Mouse (Mus musculus): ENCODE measurements at regions not wholly inside any gene's neighbourhood (a gene's known extent, or its start where the extent isn't known, plus 50 kb on each side); places are given as distances from the start of the nearest gene placed in this dataset.

DNA sequence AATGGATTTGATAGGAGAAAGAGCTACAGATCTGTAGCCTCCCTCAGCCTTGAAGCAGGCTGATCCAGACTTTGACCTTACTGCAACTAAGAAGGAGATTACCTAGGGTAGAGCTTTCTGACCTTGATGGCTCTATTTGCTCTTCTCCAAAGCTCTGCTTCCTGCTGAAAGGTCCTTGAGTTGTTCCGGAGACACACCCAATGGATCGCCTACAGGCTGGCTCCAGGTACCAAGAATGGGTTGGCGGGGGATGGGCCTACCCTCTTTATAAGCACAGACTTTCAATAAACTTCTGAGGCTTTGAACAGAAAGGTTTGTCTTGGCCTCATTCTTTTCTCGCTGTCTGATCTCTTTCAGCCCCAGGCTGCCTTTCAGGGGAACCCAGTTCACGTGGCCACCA lies 901.0 kb downstream of the Cdh8 start:
- H3K9ac ChIP-seq (ENCODE audit: low read depth, low read length) = no peak overlapping the region
- DNase-seq (ENCODE audit: low spot score) (no peak), ATAC-seq (ENCODE audit: low read depth) (no peak)
- H3K4me2 ChIP-seq (ENCODE audit: low read depth, low read length) = no peak overlapping the region
- H3K4me1 ChIP-seq (ENCODE audit: control insufficient read depth, insufficient read depth, low read length) = no peaks in the 10 kb centered on the region
- H3K4me3 ChIP-seq (ENCODE audit: low read depth, low read length) = no peak overlapping the region
- 76% methylated on average over 5 of the region's 5 CpGs for WGBS
- no peaks in the 10 kb centered on the region for H3K9me3 ChIP-seq (ENCODE audit: control insufficient read depth, low read length)
- no peak overlapping the region for H3K27ac ChIP-seq (replicated peaks; ENCODE audit: low read depth, low read length)
- H3K36me3 ChIP-seq (ENCODE audit: control insufficient read depth, insufficient read depth, low read length) = no peaks in the 10 kb centered on the region
- H3K27me3 ChIP-seq (replicated peaks; ENCODE audit: control insufficient read depth, insufficient read depth, low read length) = no peaks in the 10 kb centered on the region

GRCm38 (mm10) chr8:98496793-98497192 lies 919.5 kb downstream of the Cdh8 start:
- Histone ChIP-seq H3K4me1 (ENCODE audit: control insufficient read depth, insufficient read depth, low read length) (no peaks in the 10 kb centered on the region), H3K4me2 (ENCODE audit: low read depth, low read length) (no peak overlapping the region), H3K9ac (ENCODE audit: low read depth, low read length) (no peak overlapping the region), H3K36me3 (ENCODE audit: control insufficient read depth, insufficient read depth, low read length) (no peaks in the 10 kb centered on the region), H3K27me3 (replicated peaks; ENCODE audit: control insufficient read depth, insufficient read depth, low read length) (no peaks in the 10 kb centered on the region), H3K27ac (replicated peaks; ENCODE audit: low read depth, low read length) (no peak overlapping the region), H3K9me3 (ENCODE audit: control insufficient read depth, low read length) (no peaks in the 10 kb centered on the region), H3K4me3 (ENCODE audit: low read depth, low read length) (no peak overlapping the region)
- WGBS = 90% methylated on average over 3 of the region's 3 CpGs
- no peak for DNase-seq (ENCODE audit: low spot score)
- no peak for ATAC-seq (ENCODE audit: low read depth)

GRCm38 (mm10) chr8:98463375-98464030 lies 952.8 kb downstream of the Cdh8 start:
- Histone ChIP-seq H3K4me3 (ENCODE audit: low read depth, low read length) (no peak overlapping the region), H3K9ac (ENCODE audit: low read depth, low read length) (no peak overlapping the region), H3K27me3 (replicated peaks; ENCODE audit: control insufficient read depth, insufficient read depth, low read length) (no peaks in the 10 kb centered on the region), H3K27ac (replicated peaks; ENCODE audit: low read depth, low read length) (no peak overlapping the region), H3K36me3 (ENCODE audit: control insufficient read depth, insufficient read depth, low read length) (no peaks in the 10 kb centered on the region), H3K9me3 (ENCODE audit: control insufficient read depth, low read length) (no peaks in the 10 kb centered on the region), H3K4me2 (ENCODE audit: low read depth, low read length) (no peak overlapping the region), H3K4me1 (ENCODE audit: control insufficient read depth, insufficient read depth, low read length) (no peaks in the 10 kb centered on the region)
- WGBS = 39% methylated on average over 3 of the region's 3 CpGs
- DNase-seq (ENCODE audit: low spot score) (peak; percentile 46), ATAC-seq (ENCODE audit: low read depth) (peak; percentile 92)

DNA sequence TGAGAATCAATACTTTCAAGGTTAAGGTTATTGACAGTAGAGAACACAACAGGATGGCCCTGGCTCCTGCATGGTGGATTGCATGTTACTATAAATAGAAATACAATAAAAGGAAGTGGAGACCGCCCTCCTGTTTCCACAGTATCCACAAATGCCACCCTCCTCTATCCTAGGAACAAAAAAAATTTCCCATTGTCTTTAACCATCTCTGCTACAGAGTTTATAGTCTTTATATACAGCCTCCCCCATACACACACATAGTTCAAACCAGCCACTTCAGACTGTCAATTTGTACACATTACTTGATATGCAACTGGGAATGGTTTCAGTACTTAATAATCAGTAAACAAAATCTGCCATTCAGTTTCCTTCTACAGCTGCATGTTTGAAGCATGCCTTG lies 960.7 kb downstream of the Cdh8 start:
- no peaks in the 10 kb centered on the region for H3K4me1 ChIP-seq (ENCODE audit: control insufficient read depth, insufficient read depth, low read length)
- DNase-seq (ENCODE audit: low spot score) (no peak), ATAC-seq (ENCODE audit: low read depth) (no peak)
- no peaks in the 10 kb centered on the region for H3K9me3 ChIP-seq (ENCODE audit: control insufficient read depth, low read length)
- no peak overlapping the region for H3K9ac ChIP-seq (ENCODE audit: low read depth, low read length)
- 84% methylated on average over 1 of the region's 1 CpGs for WGBS
- no peak overlapping the region for H3K4me2 ChIP-seq (ENCODE audit: low read depth, low read length)
- H3K36me3 ChIP-seq (ENCODE audit: control insufficient read depth, insufficient read depth, low read length) = no peaks in the 10 kb centered on the region
- H3K27me3 ChIP-seq (replicated peaks; ENCODE audit: control insufficient read depth, insufficient read depth, low read length) = no peaks in the 10 kb centered on the region
- H3K4me3 ChIP-seq (ENCODE audit: low read depth, low read length) = no peak overlapping the region
- no peak overlapping the region for H3K27ac ChIP-seq (replicated peaks; ENCODE audit: low read depth, low read length)
